Mouse (Mus musculus) liver, postnatal 0 days (tissue): ENCODE data around the gene Tmem59l. TPM values are rescaled to one million over a fixed set of nuclear protein-coding genes. Genes with fewer than 3 reads are reported as not detected.
A peak's percentile ranks its signal among the peaks of the same experiment; 100 is the strongest.

ENCODE experiments used
- ATAC-seq: fragments of 200-750 bp; cut with Nextera tagmentation; 2 replicates; pipeline ENCODE4 v1.8.0; 2017; ENCODE audit warnings: mild to moderate bottlenecking, moderate library complexity
- DNase-seq: peaks from one replicate; pipeline ENCODE4 v3.0.0-alpha.2; 2016
- H3K27ac ChIP-seq: fragments of 300-500 bp; sonication (generic); 2 replicates; pipeline ENCODE4 v1.5.1; 2014; ENCODE audit warnings: antibody characterized with exemption, moderate library complexity, mild to moderate bottlenecking, low read depth
- H3K27me3 ChIP-seq: fragments of 300-500 bp; sonication (generic); 2 replicates; pipeline ENCODE4 v1.6.1; 2014; ENCODE audit warnings: low read length, control low read depth, mixed read lengths; ENCODE audit not compliant: insufficient read depth
- H3K36me3 ChIP-seq: fragments of 300-500 bp; sonication (generic); replicated peaks from 2 replicates; pipeline ENCODE4 v1.6.1; 2014; ENCODE audit warnings: mild to moderate bottlenecking, control low read depth, low read length, moderate library complexity, mixed read lengths; ENCODE audit not compliant: insufficient read depth
- H3K4me1 ChIP-seq: fragments of 300-500 bp; sonication (generic); 2 replicates; pipeline ENCODE4 v1.6.1; 2014; ENCODE audit warnings: antibody characterized with exemption, mild to moderate bottlenecking, control low read depth; ENCODE audit not compliant: insufficient read depth
- H3K4me2 ChIP-seq: fragments of 300-500 bp; sonication (generic); 2 replicates; pipeline ENCODE4 v1.6.1; 2014; ENCODE audit warnings: low read depth, mild to moderate bottlenecking, low read length, moderate library complexity, mixed read lengths
- H3K4me3 ChIP-seq: fragments of 300-500 bp; sonication (generic); 2 replicates; pipeline ENCODE4 v1.5.1; 2014; ENCODE audit warnings: low read depth, low read length
- H3K9ac ChIP-seq: fragments of 300-500 bp; sonication (generic); replicated peaks from 2 replicates; pipeline ENCODE4 v1.6.1; 2014; ENCODE audit warnings: mild to moderate bottlenecking, moderate library complexity
- H3K9me3 ChIP-seq: fragments of 300-500 bp; sonication (generic); 2 replicates; pipeline ENCODE4 v1.6.1; 2016; ENCODE audit warnings: mild to moderate bottlenecking, control low read depth, low read length, mixed read lengths
- CTCF ChIP-seq: sonication (generic); IDR thresholded peaks from 2 replicates; pipeline ENCODE4 v1.5.1; 2016; ENCODE audit warnings: antibody characterized with exemption, low read depth
- EP300 ChIP-seq: IDR thresholded peaks from 2 replicates; pipeline ENCODE4 v1.6.1; 2016; ENCODE audit warnings: antibody characterized with exemption, low read depth, mild to moderate bottlenecking
- WGBS: fragments of 180-500 bp; shearing (Covaris S2); extraction: QIAGEN DNeasy Blood & Tissue Kit; methylation state at CpG from one replicate; pipeline ENCODE4 v1.1.7; 2014; ENCODE audit not compliant: insufficient replicate concordance; 5-methylcytosine and 5-hydroxymethylcytosine counted together
- polyA plus RNA-seq: library from polyadenylated mRNA; unstranded; fragments of >200 nt; fragmentation: Nextera tagmentation; extraction: Ambion mirVana; gene quantifications from 2 replicates; pipeline ENCODE4 v1.2.1, GENCODE M21; 2015

The Tmem59l gene
- polyA plus RNA-seq, 1 experiment from 2014 or later: not detected

DNA sequence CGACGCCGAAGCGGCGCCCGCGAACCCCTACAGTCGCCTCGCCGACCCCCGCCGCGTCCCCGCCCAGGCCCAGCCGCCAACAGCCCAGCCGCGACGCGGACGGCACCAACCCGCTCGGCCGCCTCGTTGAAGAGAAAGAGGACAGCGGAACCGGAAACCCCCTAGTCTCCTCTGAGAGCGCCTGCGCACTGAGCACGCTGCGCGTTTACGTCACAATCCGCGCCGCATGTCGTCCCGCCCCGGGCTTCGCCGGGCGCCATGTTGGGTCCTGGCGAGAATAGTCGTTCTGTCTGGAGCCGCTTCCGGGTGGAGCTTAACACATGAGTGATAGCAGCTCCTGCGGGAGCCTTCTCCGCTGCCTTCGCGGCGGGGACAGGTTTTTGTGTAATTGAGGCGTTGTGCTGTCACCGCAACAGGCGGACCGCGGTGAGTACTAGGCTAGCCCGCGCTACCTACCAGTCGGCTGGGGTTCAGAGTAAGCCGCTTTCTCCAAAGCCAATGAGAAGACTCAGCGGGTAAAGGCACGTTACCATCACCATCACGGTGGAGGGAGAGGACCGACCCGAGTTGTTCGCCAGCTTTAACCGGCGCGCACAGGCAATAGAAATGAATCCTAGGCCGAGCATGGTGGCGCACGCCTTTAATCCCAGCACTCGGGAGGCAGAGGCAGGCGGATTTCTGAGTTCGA lies 23.2 kb upstream of the Tmem59l start, which contains the start of gene Uba52:
Gene Uba52, minus strand, starts transcription at position 574 of the 688 bp plus-strand sequence.
- Histone ChIP-seq H3K4me3 (peak within 1 kb of the TSS; percentile 74), H3K9ac (peak within 1 kb of the TSS; percentile 92), H3K4me2 (peak within 1 kb of the TSS; percentile 92), H3K27ac (peak within 1 kb of the TSS; percentile 98), H3K27me3 (no peaks in the 10 kb centered on the region), H3K4me1 (peaks cover 31% of the 10 kb centered on the region), H3K36me3 (peaks cover 31% of the 10 kb centered on the region), H3K9me3 (no peaks in the 10 kb centered on the region)
- peak; percentile 96 for DNase-seq
- under 1% methylated on average over 54 of the region's 74 CpGs for WGBS
- ATAC-seq: peak; percentile 83
- TF ChIP-seq CTCF (0 out of 2 replicates have a peak, but pooled peaks have one; percentile 12), EP300 (0 out of 2 replicates have a peak, but pooled peaks have one; percentile 51)

DNA sequence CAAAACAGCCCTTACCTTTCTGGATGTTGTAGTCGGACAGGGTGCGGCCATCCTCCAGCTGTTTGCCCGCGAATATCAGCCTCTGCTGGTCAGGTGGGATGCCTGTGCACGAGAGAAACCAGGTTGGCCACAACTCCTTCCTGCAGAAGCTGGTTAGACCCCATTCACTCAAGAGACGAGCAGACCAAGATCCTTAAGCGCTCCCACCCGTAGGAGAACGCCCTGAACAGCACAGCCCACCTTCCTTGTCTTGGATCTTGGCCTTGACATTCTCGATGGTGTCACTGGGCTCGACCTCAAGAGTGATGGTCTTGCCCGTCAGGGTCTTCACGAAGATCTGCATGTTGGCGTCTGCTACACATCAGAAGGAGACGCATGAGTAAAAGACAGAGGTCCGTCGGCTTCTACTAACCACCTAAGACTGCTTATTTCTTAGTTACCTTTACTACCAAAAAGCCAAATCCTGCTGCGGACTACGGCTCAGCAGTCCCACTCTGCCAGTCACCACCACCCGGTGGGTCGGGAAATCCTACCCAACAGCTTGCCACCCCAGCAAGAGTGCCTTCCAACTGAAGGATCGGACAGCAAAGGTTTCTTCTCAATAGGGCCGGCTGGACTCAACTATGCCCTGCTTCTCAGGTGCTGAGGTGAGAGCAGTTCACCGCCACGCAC lies 22.3 kb upstream of the Tmem59l start:
- Histone ChIP-seq H3K27me3 (no peaks in the 10 kb centered on the region), H3K4me1 (peaks cover 31% of the 10 kb centered on the region), H3K36me3 (peaks cover 29% of the 10 kb centered on the region), H3K4me3 (peak overlapping the region; percentile 74), H3K9ac (peak overlapping the region; percentile 92), H3K9me3 (no peaks in the 10 kb centered on the region), H3K4me2 (peak overlapping the region; percentile 92), H3K27ac (peak overlapping the region; percentile 98)
- no peak for ATAC-seq
- no peak for TF ChIP-seq CTCF
- no peak for TF ChIP-seq EP300
- 5% methylated on average over 25 of the region's 25 CpGs for WGBS
- no peak for DNase-seq

GRCm38 (mm10) chr8:70507027-70507393 lies 19.9 kb upstream of the Tmem59l start:
- H3K4me2 ChIP-seq: peak overlapping the region; percentile 81; the same call in 1 of the 2 replicates
- peaks cover 10% of the 10 kb centered on the region for H3K27me3 ChIP-seq
- peak overlapping the region; percentile 73; the same call in 1 of the 2 replicates for H3K4me3 ChIP-seq
- H3K27ac ChIP-seq: peak overlapping the region; percentile 89; the same call in 1 of the 2 replicates
- DNase-seq: no peak
- no peak for ATAC-seq
- H3K9me3 ChIP-seq: no peaks in the 10 kb centered on the region
- H3K9ac ChIP-seq: peak overlapping the region; percentile 75
- WGBS: 64% methylated on average over 5 of the region's 5 CpGs
- no peak for TF ChIP-seq EP300
- no peak for TF ChIP-seq CTCF
- H3K36me3 ChIP-seq: peaks cover 15% of the 10 kb centered on the region
- peaks cover 29% of the 10 kb centered on the region for H3K4me1 ChIP-seq

GRCm38 (mm10) chr8:70506328-70507026 lies 19.3 kb upstream of the Tmem59l start, which contains the start of gene Rex1bd:
TSS of gene Rex1bd (minus strand) at chr8:70506752.
- TF ChIP-seq CTCF (peak; percentile 96), EP300 (no peak)
- H3K36me3 ChIP-seq: peaks cover 15% of the 10 kb centered on the region
- H3K9me3 ChIP-seq: no peaks in the 10 kb centered on the region
- H3K4me3 ChIP-seq: peak within 1 kb of the TSS; percentile 73
- peak within 1 kb of the TSS; percentile 75 for H3K9ac ChIP-seq
- peaks cover 15% of the 10 kb centered on the region for H3K27me3 ChIP-seq
- ATAC-seq: peak; percentile 77
- H3K27ac ChIP-seq: peak within 1 kb of the TSS; percentile 89
- H3K4me2 ChIP-seq: peak within 1 kb of the TSS; percentile 81
- 4% methylated on average over 39 of the region's 40 CpGs for WGBS
- peaks cover 27% of the 10 kb centered on the region for H3K4me1 ChIP-seq
- DNase-seq: peak; percentile 95

DNA sequence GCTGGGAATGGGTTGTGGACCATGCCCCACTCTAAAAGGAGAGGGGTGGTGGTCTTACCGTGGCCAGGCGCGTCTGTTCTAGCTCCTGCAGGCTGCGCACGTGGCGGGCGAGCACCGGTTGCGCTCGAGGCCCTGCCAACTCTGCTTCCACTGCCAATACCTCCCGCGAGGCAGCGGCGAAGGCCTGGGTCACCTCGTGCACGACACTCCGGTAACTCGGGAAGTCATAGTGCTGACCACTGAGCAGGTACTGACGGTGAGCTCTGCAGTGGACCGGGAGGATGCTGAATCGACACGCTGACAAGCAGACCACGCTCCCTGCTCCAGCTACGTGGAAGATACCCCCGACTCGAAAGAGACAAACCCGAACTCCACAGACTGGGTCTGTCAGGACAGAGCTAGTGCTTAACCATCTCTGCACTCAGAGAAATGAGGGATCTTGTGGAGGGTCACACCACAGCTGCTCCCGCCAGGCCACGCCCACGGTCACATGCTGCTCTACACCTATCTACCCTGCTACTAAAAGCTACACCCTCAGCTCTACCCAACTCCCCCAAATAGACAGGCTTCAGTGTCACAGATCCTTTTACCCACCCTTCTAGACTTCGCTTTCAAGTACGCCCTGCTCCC lies 18.7 kb upstream of the Tmem59l start:
- H3K36me3 ChIP-seq: peaks cover 15% of the 10 kb centered on the region
- H3K27me3 ChIP-seq: peaks cover 21% of the 10 kb centered on the region
- DNase-seq (no peak), ATAC-seq (peak; percentile 2)
- H3K4me1 ChIP-seq: peaks cover 28% of the 10 kb centered on the region
- TF ChIP-seq CTCF: no peak
- TF ChIP-seq EP300: no peak
- peak overlapping the region; percentile 81 for H3K4me2 ChIP-seq
- peak overlapping the region; percentile 89 for H3K27ac ChIP-seq
- peak overlapping the region; percentile 75 for H3K9ac ChIP-seq
- peak overlapping the region; percentile 73 for H3K4me3 ChIP-seq
- WGBS: 39% methylated on average over 32 of the region's 32 CpGs
- no peaks in the 10 kb centered on the region for H3K9me3 ChIP-seq
